Comparison of ENCODE assay signal across 12 mouse cellular contexts in the genomic region with DNA sequence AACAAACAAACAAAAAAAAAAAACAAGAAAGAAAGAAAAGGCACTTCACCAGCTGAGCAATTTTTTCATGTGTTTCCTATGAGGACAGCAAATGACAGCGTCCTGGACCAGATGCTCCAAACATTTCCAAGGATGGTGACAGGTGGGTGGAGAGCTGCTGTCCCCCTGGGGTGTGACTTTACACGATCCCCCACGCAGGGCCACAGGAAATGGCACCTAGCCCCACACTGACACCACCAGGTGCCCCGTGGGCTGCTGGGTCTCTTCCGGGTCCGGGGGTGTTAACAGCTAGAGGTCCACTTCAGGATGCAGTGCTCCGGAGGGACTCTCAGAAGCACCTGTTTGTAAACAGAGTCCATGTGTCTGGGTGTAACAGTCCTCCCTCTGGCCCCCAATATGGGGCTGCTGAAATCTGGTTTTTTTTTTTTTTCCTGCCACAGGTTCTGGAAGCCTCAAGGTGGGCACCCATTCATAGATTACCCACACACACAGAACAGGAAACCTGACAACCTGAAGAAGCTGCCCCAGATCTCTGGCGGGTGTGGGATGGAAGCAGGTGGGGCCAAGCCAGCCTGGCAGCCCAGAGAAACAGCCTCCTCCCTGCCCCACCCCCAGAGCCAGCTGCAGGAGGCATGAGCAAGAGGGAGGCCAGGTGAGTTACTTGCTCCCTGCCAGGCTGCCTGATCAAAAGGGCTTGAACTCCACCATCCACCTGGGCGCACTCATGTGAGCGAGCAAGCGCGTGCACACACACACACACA. TPM values are rescaled to one million over a fixed set of nuclear protein-coding genes. Genes with fewer than 3 reads are reported as not detected.
DNase-seq lines count a peak whose midpoint lies in the region; ATAC-seq lines count a peak whose summit lies in the region.
"Had no signal": no experiment of that assay in that cellular context is flagged by ENCODE, and none has a peak within 500 bp of the region (broad histone marks: within the 10 kb centered on the region; RNA-seq: fewer than 3 reads in every experiment).

No protein-coding gene starts in this region.

- intact Hi-C loops in heart, postnatal 25 days (cut with DNase I): loop anchor here (5.0 kb wide), 1 partner anchor 63 kb away; no protein-coding TSS in a partner anchor

- ATAC-seq in heart, embryonic 15.5 days (replicated peaks; ENCODE audit: insufficient number of reproducible peaks, insufficient read depth, low FRiP score, low read depth): no peak
- ATAC-seq in megakaryocyte, adult 5-6 weeks (ENCODE audit: poor library complexity, severe bottlenecking): no peak
- ATAC-seq: activated CD4-positive, CD25-positive, alpha-beta regulatory T cell, adult 4 months; hindbrain, embryonic 16.5 days had no signal

- H3K9me3 ChIP-seq in heart, embryonic 15.5 days (replicated peaks): no peaks in the 10 kb centered on the region
- H3K9me3 ChIP-seq in megakaryocyte, embryonic 14.5 days: no peaks in the 10 kb centered on the region
- H3K9me3 ChIP-seq: midbrain, embryonic 12.5 days had no signal

- H3K4me1 ChIP-seq in heart, embryonic 15.5 days (replicated peaks): peaks cover 57% of the 10 kb centered on the region
- peaks cover 78% of the 10 kb centered on the region for H3K4me1 ChIP-seq in megakaryocyte, embryonic 14.5 days

- no peak overlapping the region for H3K4me3 ChIP-seq in heart, embryonic 15.5 days
- H3K4me3 ChIP-seq in megakaryocyte, embryonic 14.5 days (replicated peaks): peak overlapping the region; percentile 84

- 50% methylated on average over 12 of the region's 12 CpGs for WGBS in heart, embryonic 15.5 days

- H3K27ac ChIP-seq in heart, embryonic 15.5 days: no peak overlapping the region
- H3K27ac ChIP-seq: midbrain, embryonic 12.5 days had no signal

- peak overlapping the region; percentile 44 for H3K4me2 ChIP-seq in heart, embryonic 15.5 days
- H3K4me2 ChIP-seq: midbrain, embryonic 12.5 days had no signal

- no peaks in the 10 kb centered on the region for H3K36me3 ChIP-seq in heart, embryonic 15.5 days
- peaks cover 62% of the 10 kb centered on the region for H3K36me3 ChIP-seq in megakaryocyte, embryonic 14.5 days (replicated peaks; ENCODE audit: low read length)
- H3K36me3 ChIP-seq: midbrain, embryonic 12.5 days had no signal

- H3K27me3 ChIP-seq in heart, embryonic 15.5 days: peaks cover 49% of the 10 kb centered on the region
- no peaks in the 10 kb centered on the region for H3K27me3 ChIP-seq in megakaryocyte, embryonic 14.5 days (replicated peaks)

- H3K9ac ChIP-seq in heart, embryonic 15.5 days: no peak overlapping the region
- H3K9ac ChIP-seq: midbrain, embryonic 12.5 days had no signal

- no peak for DNase-seq in heart, postnatal 25 days (ENCODE audit: low spot score)
- DNase-seq in kidney, postnatal 4 days: peak; percentile 55 to 70
- peak; percentile 90 for DNase-seq in thymus, postnatal 14 days
- no peak for DNase-seq in ovary, postnatal 10 days (ENCODE audit: low spot score)
- no peak for DNase-seq in gastrocnemius, postnatal 10 days
- DNase-seq: cerebellum, adult 8-10 months had no signal

RNA-seq across cellular contexts. Expression of a gene that starts 5.2 kb away (rescaled TPM):
- 3.7 and 4.0 TPM in 2 replicates for polyA plus RNA-seq in heart, embryonic 15.5 days (2015; fragmentation: Nextera tagmentation; extraction: Ambion mirVana)
- 10 to 100 TPM; 24.5 to 33.8 TPM for total RNA-seq in heart, postnatal 25 days (2021)
- 107 and 125 TPM in 2 replicates for polyA plus RNA-seq in megakaryocyte, embryonic 14.5 days (2012; ENCODE audit: insufficient read depth, low replicate concordance)
- 1.3 and 1.6 TPM in 2 replicates for total RNA-seq in megakaryocyte, adult 5-6 weeks (2015)
- 0.40 and 1.7 TPM in 2 replicates for total RNA-seq in megakaryocyte, adult 5-6 weeks (2017)
- total RNA-seq in gastrocnemius, postnatal 10 days (2021): 10 to 100 TPM; 40.8 to 59.3 TPM

RNA-seq across cellular contexts. Expression of a gene that starts 38.7 kb away (rescaled TPM):
- polyA plus RNA-seq in heart, embryonic 15.5 days (2015; fragmentation: Nextera tagmentation; extraction: Ambion mirVana): 0.63 and 1.9 TPM in 2 replicates
- 1 to 10 TPM; 9.4 to 9.8 TPM for total RNA-seq in heart, postnatal 25 days (2021)
- polyA plus RNA-seq in megakaryocyte, embryonic 14.5 days (2012; ENCODE audit: insufficient read depth, low replicate concordance): 2.2 and 5.7 TPM in 2 replicates
- 4.9 and 5.5 TPM in 2 replicates for total RNA-seq in megakaryocyte, adult 5-6 weeks (2015)
- total RNA-seq in megakaryocyte, adult 5-6 weeks (2017): 3.9 and 7.0 TPM in 2 replicates
- 1 to 10 TPM; 2.9 to 4.1 TPM for total RNA-seq in gastrocnemius, postnatal 10 days (2021)

Comparison
In these comparisons a context has a peak if more than half of its experiments do, and no peak if none do; other contexts are left out.
1. DNase-seq: peak in kidney, postnatal 4 days (2 of 2) and thymus, postnatal 14 days (single experiment); none in heart, postnatal 25 days (single experiment), ovary, postnatal 10 days (single experiment) and gastrocnemius, postnatal 10 days (single experiment).
2. RNA of a gene that starts 5.2 kb away (total RNA-seq): 40.8 to 59.3 TPM in gastrocnemius, postnatal 10 days and 24.5 to 33.8 TPM in heart, postnatal 25 days; 0.40 to 1.7 TPM in megakaryocyte, adult 5-6 weeks; every median in the first group is over 4 times any median in the second.